Mouse (Mus musculus) midbrain, postnatal 0 days (tissue): ENCODE results near the gene Stat5b. TPM values are rescaled to one million over a fixed set of nuclear protein-coding genes. Genes with fewer than 3 reads are reported as not detected.

Experiments used
- ATAC-seq: fragments of 200-750 bp; cut with Nextera tagmentation; 2 replicates; pipeline ENCODE4 v1.8.0; 2017; ENCODE audit warnings: moderate number of reproducible peaks, mild to moderate bottlenecking, moderate TSS enrichment, moderate library complexity; ENCODE audit not compliant: low FRiP score
- DNase-seq: peaks from one replicate; pipeline ENCODE4 v3.0.0-alpha.2; 2015; ENCODE audit warnings: low spot score
- H3K27ac ChIP-seq: fragments of 300-500 bp; sonication (generic); 2 replicates; pipeline ENCODE4 v1.5.1; 2014; ENCODE audit warnings: low read depth, mild to moderate bottlenecking, low read length, mixed read lengths
- H3K27me3 ChIP-seq: fragments of 300-500 bp; sonication (generic); 2 replicates; pipeline ENCODE4 v1.6.1; 2014; ENCODE audit warnings: low read length, control low read depth, mixed read lengths; ENCODE audit not compliant: insufficient read depth
- H3K36me3 ChIP-seq: fragments of 300-500 bp; sonication (generic); 2 replicates; pipeline ENCODE4 v1.6.1; 2014; ENCODE audit warnings: low read length, control low read depth, mixed read lengths; ENCODE audit not compliant: insufficient read depth
- H3K4me1 ChIP-seq: fragments of 300-500 bp; sonication (generic); 2 replicates; pipeline ENCODE4 v1.6.1; 2014; ENCODE audit warnings: mild to moderate bottlenecking, control low read depth, antibody characterized with exemption, low read length, mixed read lengths; ENCODE audit not compliant: insufficient read depth
- H3K4me2 ChIP-seq: fragments of 300-500 bp; sonication (generic); 2 replicates; pipeline ENCODE4 v1.6.1; 2014; ENCODE audit warnings: low read depth, mild to moderate bottlenecking, low read length, mixed read lengths; ENCODE audit not compliant: poor library complexity, severe bottlenecking
- H3K4me3 ChIP-seq: fragments of 300-500 bp; sonication (generic); 2 replicates; pipeline ENCODE4 v1.5.1; 2014; ENCODE audit warnings: low read depth, mild to moderate bottlenecking, low read length, moderate library complexity
- H3K9ac ChIP-seq: fragments of 300-500 bp; sonication (generic); replicated peaks from 2 replicates; pipeline ENCODE4 v1.6.1; 2014; ENCODE audit warnings: mild to moderate bottlenecking, low read length, moderate library complexity, mixed read lengths; ENCODE audit not compliant: poor library complexity, severe bottlenecking
- H3K9me3 ChIP-seq: fragments of 300-500 bp; sonication (generic); 2 replicates; pipeline ENCODE4 v1.6.1; 2016; ENCODE audit warnings: low read length, control low read depth
- CTCF ChIP-seq: IDR thresholded peaks from 2 replicates; pipeline ENCODE4 v1.5.1; 2016; ENCODE audit warnings: antibody characterized with exemption, mild to moderate bottlenecking
- WGBS: fragments of 180-500 bp; shearing (Covaris S2); extraction: QIAGEN DNeasy Blood & Tissue Kit; methylation state at CpG from one replicate; pipeline ENCODE4 v1.1.7; 2014; 5-methylcytosine and 5-hydroxymethylcytosine counted together
- polyA plus RNA-seq: library from polyadenylated mRNA; unstranded; fragments of >200 nt; fragmentation: Nextera tagmentation; extraction: Ambion mirVana; gene quantifications from 2 replicates; pipeline ENCODE4 v1.2.1, GENCODE M21; 2015
- total RNA-seq: library from RNA; depleted of rRNA; stranded (reverse); fragments of >200 nt; gene quantifications from 2 replicates; pipeline ENCODE4 v1.2.3, GENCODE M21; 2014; rRNA removed

The Stat5b gene
- total and polyA plus RNA-seq, 2 experiments from 2014 or later, result 15.7 to 22.5 TPM

- DNase-seq (no peak), ATAC-seq (no peak)
- TF ChIP-seq CTCF, result no peak
- Histone ChIP-seq H3K27me3 (no peaks in the 10 kb centered on the region), H3K4me3 (no peak overlapping the region), H3K4me1 (no peaks in the 10 kb centered on the region), H3K9me3 (no peaks in the 10 kb centered on the region), H3K9ac (no peak overlapping the region), H3K4me2 (0 out of 2 replicates have a peak overlapping the region, but pooled peaks have one; percentile 74), H3K27ac (no peak overlapping the region), H3K36me3 (peaks cover 2% of the 10 kb centered on the region; the same call in 1 of the 2 replicates)
- WGBS, result 84% methylated on average over 14 of the region's 14 CpGs
Measured at GRCm38 (mm10) chr11:100735954-100736745, 114.4 kb downstream of the Stat5b start.

GRCm38 (mm10) chr11:100735134-100735865, 115.2 kb downstream of the Stat5b start:
- DNase-seq (no peak), ATAC-seq (no peak)
- no peaks in the 10 kb centered on the region for H3K4me1 ChIP-seq
- no peak overlapping the region for H3K27ac ChIP-seq
- TF ChIP-seq CTCF, result no peak
- no peak overlapping the region for H3K9ac ChIP-seq
- H3K36me3 ChIP-seq, result no peaks in the 10 kb centered on the region
- H3K27me3 ChIP-seq, result no peaks in the 10 kb centered on the region
- H3K4me2 ChIP-seq, result no peak overlapping the region
- H3K9me3 ChIP-seq, result no peaks in the 10 kb centered on the region
- no peak overlapping the region for H3K4me3 ChIP-seq
- WGBS, result 90% methylated on average over 9 of the region's 9 CpGs

Other genes starting within 250 kb of the Stat5b start
- gene Nkiras2, start 231.5 kb downstream of the Stat5b start, total RNA-seq, result 106 and 125 TPM in 2 replicates
- gene Nkiras2, start 231.5 kb downstream of the Stat5b start, polyA plus RNA-seq, result 80.9 and 89.3 TPM in 2 replicates
- gene Dnajc7, start 230.6 kb downstream of the Stat5b start, total RNA-seq, result 67.1 and 75.9 TPM in 2 replicates
- gene Dnajc7, start 230.6 kb downstream of the Stat5b start, polyA plus RNA-seq, result 228 and 234 TPM in 2 replicates
- 0.66 and 2.5 TPM in 2 replicates for gene Zfp385c, start 158.3 kb downstream of the Stat5b start, total RNA-seq
- 0.53 and 0.98 TPM in 2 replicates for gene Zfp385c, start 158.3 kb downstream of the Stat5b start, polyA plus RNA-seq
- gene Dhx58, start 146.5 kb downstream of the Stat5b start, total RNA-seq, result 2.4 and 3.8 TPM in 2 replicates
- 1.8 and 2.2 TPM in 2 replicates for gene Dhx58, start 146.5 kb downstream of the Stat5b start, polyA plus RNA-seq
- 62.8 and 75.6 TPM in 2 replicates for gene Kat2a, start 138.3 kb downstream of the Stat5b start, total RNA-seq
- gene Kat2a, start 138.3 kb downstream of the Stat5b start, polyA plus RNA-seq, result 69.9 and 70.0 TPM in 2 replicates
- not detected in 2 replicates for gene Hspb9, start 136.9 kb downstream of the Stat5b start, total RNA-seq
- gene Hspb9, start 136.9 kb downstream of the Stat5b start, polyA plus RNA-seq, result not detected in 2 replicates
- gene Rab5c, start 112.5 kb downstream of the Stat5b start, total RNA-seq, result 218 and 250 TPM in 2 replicates
- gene Rab5c, start 112.5 kb downstream of the Stat5b start, polyA plus RNA-seq, result 33.8 and 34.4 TPM in 2 replicates
- 13.7 and 19.6 TPM in 2 replicates for gene Kcnh4, start 90.8 kb downstream of the Stat5b start, total RNA-seq
- 6.1 and 7.4 TPM in 2 replicates for gene Kcnh4, start 90.8 kb downstream of the Stat5b start, polyA plus RNA-seq
- gene Hcrt, start 87.8 kb downstream of the Stat5b start, total RNA-seq, result 4.5 and 6.7 TPM in 2 replicates
- gene Hcrt, start 87.8 kb downstream of the Stat5b start, polyA plus RNA-seq, result 5.7 and 16.8 TPM in 2 replicates
- 13.9 and 14.1 TPM in 2 replicates for gene Ghdc, start 79.8 kb downstream of the Stat5b start, total RNA-seq
- gene Ghdc, start 79.8 kb downstream of the Stat5b start, polyA plus RNA-seq, result 6.5 and 6.7 TPM in 2 replicates
- gene Stat5a, start 8.6 kb upstream of the Stat5b start, total RNA-seq, result 5.1 and 8.5 TPM in 2 replicates
- gene Stat5a, start 8.6 kb upstream of the Stat5b start, polyA plus RNA-seq, result 4.0 TPM in 2 replicates
- 37.8 and 47.1 TPM in 2 replicates for gene Stat3, start 88.8 kb upstream of the Stat5b start, total RNA-seq
- 34.2 and 40.8 TPM in 2 replicates for gene Stat3, start 88.8 kb upstream of the Stat5b start, polyA plus RNA-seq
- gene Cavin1, start 120.2 kb upstream of the Stat5b start, total RNA-seq, result 24.8 and 26.0 TPM in 2 replicates
- 46.0 and 47.5 TPM in 2 replicates for gene Cavin1, start 120.2 kb upstream of the Stat5b start, polyA plus RNA-seq
- 242 and 247 TPM in 2 replicates for gene Atp6v0a1, start 158.7 kb upstream of the Stat5b start, total RNA-seq
- 204 and 210 TPM in 2 replicates for gene Atp6v0a1, start 158.7 kb upstream of the Stat5b start, polyA plus RNA-seq
- gene Naglu, start 219.3 kb upstream of the Stat5b start, total RNA-seq, result 20.9 and 22.2 TPM in 2 replicates
- 16.0 and 16.6 TPM in 2 replicates for gene Naglu, start 219.3 kb upstream of the Stat5b start, polyA plus RNA-seq
- gene Hsd17b1, start 227.7 kb upstream of the Stat5b start, total RNA-seq, result 0.27 TPM in 1 of 2 replicates, not detected in the other
- gene Hsd17b1, start 227.7 kb upstream of the Stat5b start, polyA plus RNA-seq, result not detected in 2 replicates
- 41.8 and 48.7 TPM in 2 replicates for gene Coasy, start 231.8 kb upstream of the Stat5b start, total RNA-seq
- gene Coasy, start 231.8 kb upstream of the Stat5b start, polyA plus RNA-seq, result 31.5 and 34.1 TPM in 2 replicates
- 60.7 and 61.3 TPM in 2 replicates for gene Mlx, start 236.6 kb upstream of the Stat5b start, total RNA-seq
- 64.1 and 67.8 TPM in 2 replicates for gene Mlx, start 236.6 kb upstream of the Stat5b start, polyA plus RNA-seq
- gene Psmc3ip, start 244.7 kb upstream of the Stat5b start, total RNA-seq, result 5.3 and 6.9 TPM in 2 replicates
- gene Psmc3ip, start 244.7 kb upstream of the Stat5b start, polyA plus RNA-seq, result 8.9 and 10.3 TPM in 2 replicates